Mouse (Mus musculus): ENCODE data around the gene Gjb4.
A peak's percentile ranks its signal among the peaks of the same experiment; 100 is the strongest.

Gene Gjb4

DNA sequence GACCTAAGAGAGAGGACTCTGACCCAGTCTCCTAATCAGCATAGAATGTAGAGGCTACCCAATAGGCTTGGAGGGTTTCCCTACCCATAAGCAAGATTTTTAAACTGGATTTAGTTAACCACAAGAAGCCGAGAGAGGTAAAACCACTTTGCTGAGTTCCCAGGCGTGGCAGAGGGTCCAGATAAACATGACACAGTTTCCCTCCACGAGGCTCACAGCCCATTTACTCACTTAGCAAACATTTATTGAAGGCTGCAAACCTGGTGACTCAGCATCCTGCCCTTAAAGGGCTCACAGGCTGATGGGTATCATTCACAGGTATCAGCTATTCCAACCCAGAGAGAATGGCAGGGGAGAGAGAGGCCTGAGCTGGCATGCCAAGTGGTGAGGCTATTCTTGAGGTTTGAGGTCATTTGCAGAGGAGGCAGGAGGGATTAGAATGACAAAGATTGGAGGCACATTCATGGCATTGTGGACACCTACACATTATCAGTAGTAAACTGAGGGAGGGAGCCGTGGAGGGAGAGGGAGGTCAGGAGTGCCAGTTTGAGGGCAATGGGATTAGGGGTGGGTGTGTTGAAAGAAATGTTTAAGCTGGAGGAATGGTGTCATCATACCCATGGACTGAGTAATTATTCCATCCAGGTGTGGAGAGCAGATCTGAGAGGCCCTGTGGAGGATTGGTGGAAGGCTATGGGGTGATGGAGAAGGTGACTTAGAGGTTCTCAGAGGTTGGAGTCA lies 4.2 kb downstream of the Gjb4 start:
- DNase-seq (ENCODE audit: low spot score) = no peak

GRCm38 (mm10) chr4:127345000-127345399 lies 8.9 kb downstream of the Gjb4 start:
- no peak for DNase-seq (ENCODE audit: low spot score)

DNA sequence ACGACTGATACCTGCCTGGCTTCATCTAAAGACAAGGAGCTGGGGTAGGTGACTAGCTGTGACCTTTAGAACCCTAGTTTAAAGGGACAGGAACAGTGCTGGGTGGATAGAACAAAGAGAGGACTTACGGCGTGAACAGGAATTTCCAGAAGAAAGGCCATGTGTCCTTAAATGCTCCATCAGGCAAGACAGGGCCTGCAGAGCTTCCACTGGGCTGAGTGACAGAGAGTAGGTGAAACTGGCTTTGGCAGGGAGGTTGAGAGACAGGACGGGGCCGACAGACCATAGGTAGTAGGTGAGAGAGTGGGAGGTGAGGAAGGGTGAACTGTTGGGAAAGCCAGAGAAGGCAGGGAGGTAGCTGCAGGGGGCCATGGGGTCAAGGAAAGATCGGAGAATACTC lies 12.5 kb downstream of the Gjb4 start:
- DNase-seq (ENCODE audit: low spot score) = no peak

GRCm38 (mm10) chr4:127337668-127338067 lies 16.2 kb downstream of the Gjb4 start:
- no peak for DNase-seq (ENCODE audit: low spot score)

GRCm38 (mm10) chr4:127334870-127335504 lies 18.9 kb downstream of the Gjb4 start:
- DNase-seq (ENCODE audit: low spot score) = no peak

DNA sequence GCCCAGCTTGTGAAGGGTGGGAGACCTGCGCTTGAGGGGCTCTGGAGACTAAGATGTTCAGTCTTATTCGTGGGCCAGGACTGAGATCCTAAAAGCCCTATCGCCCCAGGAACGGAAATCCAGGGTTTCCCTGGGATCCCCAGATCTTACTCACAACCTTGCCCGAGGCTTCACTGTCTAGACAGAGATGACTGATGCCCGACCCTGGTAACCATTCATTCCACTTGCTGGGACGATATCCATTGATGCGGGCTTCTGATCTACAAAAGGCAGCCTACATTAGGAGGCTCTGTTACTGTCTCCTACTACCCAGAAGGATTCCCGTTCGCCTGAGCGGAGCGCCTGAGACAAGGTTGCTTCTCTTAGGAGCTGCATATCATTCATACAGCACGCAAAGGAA lies 22.7 kb downstream of the Gjb4 start:
- DNase-seq (ENCODE audit: low spot score) = no peak

DNA sequence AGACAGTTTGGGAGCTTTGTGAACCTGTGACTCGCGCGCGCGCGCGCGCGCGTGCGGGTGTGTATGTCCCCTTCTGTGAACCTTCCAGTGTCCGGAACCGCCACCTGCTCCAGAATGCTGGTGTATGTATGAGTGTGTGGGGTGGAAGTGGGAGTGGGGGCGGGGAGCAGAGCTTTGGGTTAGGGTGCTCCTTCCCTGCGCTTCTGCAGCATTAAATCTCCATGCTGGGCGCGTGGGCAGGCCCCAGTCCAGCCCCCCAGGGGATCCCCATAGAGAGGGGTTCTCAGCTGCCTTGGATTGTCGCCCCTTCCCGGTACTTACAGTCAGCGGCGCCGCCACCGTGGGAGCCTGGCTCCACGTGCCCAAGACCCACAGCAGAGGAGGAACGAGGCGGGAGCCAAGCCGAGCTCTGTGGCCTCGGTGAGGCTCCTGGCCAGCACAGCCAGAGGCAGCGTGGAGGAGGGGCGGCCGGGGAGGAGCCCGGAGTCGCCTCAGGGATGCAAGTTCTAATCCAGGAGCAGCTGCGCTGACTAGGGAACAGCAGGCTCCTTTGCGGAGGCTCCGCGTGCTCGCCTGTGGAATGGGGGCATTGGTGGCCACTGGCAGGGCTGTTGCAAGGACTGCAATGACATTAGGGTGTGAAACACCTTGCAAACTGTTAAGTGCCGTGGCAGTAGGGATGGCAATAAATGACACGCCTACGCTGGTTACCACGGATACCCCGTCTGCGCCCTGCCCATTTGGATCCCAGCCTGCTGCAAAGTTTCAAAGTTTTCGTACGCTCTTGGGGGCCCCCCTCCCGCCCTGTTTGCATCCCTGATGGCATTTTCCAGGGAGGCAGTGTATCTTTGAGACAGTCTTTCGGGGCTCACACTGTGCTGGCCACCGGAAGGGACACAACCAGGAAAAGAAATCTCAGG lies 23.4 kb downstream of the Gjb4 start, which contains the start of gene Gjb3:
Gene Gjb3, minus strand, starts transcription at position 664 of the 920 bp plus-strand sequence.
- no peak for DNase-seq (ENCODE audit: low spot score)

DNA sequence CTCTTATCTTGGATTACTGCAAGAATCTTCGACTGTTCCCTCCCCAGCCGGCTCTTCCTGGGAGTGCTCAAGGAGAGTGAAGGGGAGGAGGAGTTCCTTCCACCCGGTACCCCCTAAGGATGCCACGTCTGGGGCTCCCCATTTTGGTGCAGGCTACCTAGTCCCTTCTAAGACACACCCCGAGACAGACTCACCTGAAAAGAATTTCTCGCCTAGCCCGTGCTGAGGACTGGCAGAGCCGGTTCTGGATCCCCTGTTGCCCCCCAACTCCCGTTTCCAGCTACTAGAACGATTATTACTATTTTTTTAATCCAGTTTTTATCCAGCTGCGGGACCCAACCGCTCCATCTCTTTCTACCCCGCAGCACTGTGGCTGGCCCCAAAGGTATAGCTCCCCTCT lies 24.1 kb downstream of the Gjb4 start:
- DNase-seq (ENCODE audit: low spot score) = no peak

DNA sequence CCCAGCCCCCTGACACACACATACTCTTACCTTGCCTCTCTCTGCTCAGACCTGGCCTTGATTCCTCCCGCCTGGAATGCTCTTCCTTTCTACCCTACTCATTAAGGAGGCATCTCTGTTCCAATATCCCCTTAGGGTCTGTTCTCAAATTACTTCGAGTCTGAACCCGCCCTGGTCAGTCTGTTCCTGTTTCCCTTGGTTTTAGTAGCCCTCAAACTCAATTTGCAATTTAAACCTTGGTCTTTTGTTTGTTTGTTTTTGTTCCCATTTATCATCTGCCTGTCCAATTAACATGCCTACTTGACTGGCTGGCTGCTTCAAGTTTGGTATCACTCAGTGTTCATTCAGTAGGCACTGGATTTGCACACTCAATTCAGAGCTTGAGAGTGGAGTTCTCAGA lies 24.8 kb downstream of the Gjb4 start:
- DNase-seq (ENCODE audit: low spot score) = no peak

DNA sequence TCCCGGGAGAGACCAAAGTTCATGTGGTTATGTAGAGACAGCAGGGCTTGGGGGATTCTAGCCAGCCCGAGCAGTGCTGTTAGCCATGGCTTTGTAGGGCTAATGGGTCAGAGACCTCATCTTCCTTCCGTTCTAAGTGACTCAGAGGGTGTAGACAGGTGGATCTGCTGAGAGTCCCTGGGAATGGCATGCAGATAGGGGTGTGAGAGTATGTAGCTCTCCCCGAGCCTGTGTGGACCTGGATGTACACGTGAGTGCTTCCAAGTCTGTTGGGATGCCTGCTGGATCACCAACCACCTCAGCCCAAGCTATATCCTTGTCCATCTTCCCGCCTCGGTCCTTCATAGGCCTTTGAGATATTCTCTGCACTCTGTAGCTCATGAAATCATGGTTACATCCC lies 25.5 kb downstream of the Gjb4 start:
- DNase-seq (ENCODE audit: low spot score) = no peak

GRCm38 (mm10) chr4:127327749-127328148 lies 26.1 kb downstream of the Gjb4 start:
- no peak for DNase-seq (ENCODE audit: low spot score)

DNA sequence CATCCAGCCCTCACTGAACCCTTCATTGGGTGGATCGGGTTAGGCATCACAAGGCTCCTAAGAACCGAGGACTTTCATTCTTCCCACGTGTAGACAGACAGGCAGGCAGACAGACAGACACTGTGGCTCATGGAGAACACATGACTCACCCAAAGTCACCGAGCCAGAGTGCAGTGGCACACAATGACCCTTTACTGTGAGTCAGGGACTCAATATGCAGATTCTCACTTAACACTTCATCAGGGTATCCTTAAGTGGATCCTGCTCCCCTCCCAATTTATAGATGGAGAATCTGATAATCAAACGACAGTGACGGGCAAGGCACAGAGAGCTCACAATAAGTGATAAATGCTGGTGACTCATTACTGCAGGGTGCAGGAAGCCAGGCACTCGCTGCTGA lies 26.6 kb downstream of the Gjb4 start:
- no peak for DNase-seq (ENCODE audit: low spot score)

DNA sequence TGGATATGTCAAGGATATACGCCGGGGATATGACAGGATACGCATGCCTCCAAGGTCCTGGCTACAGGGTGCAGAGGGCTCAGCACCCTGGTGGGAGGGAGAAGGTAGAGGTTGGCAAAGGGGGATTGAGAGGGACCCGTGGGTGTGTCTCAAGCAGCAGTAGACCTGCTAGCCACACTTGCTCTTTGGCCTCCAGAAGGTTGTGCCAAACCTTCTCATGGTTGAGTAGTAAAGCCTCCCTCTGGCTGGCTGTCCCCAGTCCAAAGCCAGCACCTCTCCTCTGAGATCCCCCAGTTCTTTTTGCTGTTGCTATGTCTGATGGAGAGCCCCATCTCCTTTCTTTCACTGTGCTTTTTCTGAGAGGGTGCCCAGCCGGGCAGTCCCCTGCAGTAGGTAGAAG lies 28.6 kb downstream of the Gjb4 start:
- no peak for DNase-seq (ENCODE audit: low spot score)

DNA sequence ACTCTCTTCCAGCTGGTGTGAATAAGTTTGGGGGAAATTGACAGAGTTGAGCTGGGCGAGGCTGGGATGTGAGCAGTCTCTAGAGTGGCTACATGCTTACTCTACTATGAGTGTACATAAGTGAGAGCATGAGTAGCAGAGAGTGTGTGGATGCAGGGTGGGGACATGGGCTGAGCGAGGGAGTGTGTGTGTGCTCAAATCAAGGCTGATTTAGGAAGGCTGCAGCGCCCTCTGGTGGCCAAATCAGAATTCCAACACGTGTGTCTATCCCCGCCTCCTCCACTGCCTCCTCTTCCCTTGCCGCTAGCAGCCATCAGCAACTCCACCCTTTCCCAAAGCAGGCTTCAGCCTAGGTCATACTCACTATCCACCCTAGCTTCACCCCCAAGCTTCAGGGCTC lies 29.1 kb downstream of the Gjb4 start:
- DNase-seq (ENCODE audit: low spot score) = peak; percentile 63

DNA sequence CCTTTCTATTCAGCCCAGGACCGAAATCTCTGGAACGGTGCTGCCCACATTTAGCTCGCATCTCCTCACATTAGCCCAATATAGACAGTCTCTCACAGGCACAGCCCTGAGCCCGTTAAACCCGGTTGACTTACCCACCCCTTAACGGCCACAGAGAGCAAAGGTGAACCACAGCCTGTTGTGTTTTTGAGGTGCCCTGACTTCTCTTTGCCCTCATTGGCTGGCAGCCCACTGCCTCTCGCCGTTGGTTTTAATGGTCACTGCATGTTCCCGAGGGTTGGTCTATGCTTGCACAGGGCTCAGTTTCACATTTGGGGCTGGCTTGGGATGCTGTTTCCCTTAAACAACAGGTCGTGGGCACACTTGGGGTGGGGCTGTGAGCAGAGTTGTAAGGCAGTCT lies 29.6 kb downstream of the Gjb4 start:
- no peak for DNase-seq (ENCODE audit: low spot score)

- no peak for DNase-seq (ENCODE audit: low spot score)
Measured at GRCm38 (mm10) chr4:127323651-127324050, 30.2 kb downstream of the Gjb4 start.

GRCm38 (mm10) chr4:127319613-127320012 lies 34.3 kb downstream of the Gjb4 start:
- peak; percentile 72 for DNase-seq (ENCODE audit: low spot score)

GRCm38 (mm10) chr4:127317143-127317542 lies 36.7 kb downstream of the Gjb4 start:
- no peak for DNase-seq (ENCODE audit: low spot score)

DNA sequence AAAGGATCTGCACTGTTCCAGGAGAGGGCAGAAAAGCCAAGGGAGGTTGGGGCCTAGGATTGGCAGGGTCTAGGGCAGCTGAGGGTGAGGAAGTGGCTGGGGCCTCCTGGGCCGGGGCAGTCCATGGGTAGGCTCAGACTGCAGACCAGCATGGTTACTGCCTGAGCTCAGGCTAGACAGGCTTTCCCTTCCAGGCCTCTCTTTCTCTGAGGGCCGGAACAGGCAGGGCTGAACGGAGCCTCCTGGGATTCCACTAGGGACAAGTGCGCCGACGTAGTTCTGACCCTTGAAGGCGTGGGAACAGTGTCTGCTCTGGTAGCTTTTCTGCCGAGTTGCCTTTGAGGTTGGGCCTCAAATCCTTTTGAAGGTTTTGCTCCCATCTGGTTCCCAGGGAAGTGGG lies 38.1 kb downstream of the Gjb4 start:
- no peak for DNase-seq (ENCODE audit: low spot score)

DNA sequence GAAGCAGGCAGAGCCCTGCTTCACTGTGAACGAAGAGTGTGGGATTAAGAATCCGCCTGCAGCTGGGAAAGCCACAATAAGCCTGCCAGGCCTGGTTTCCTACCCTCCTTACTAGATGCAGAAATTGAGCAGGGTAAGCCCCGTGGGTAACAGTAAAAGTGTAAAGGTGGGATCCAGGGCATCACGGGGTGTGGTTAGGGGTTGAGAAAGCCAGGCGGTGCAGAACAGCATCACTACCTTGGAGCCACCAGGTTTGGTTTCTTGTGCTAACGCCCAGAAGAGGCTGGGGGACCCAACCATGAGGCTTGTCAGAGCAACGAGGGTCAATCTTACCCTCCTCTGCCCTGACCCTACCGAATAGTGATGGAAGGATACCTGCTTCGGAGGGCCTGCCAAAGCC lies 39.3 kb downstream of the Gjb4 start:
- no peak for DNase-seq (ENCODE audit: low spot score)

DNA sequence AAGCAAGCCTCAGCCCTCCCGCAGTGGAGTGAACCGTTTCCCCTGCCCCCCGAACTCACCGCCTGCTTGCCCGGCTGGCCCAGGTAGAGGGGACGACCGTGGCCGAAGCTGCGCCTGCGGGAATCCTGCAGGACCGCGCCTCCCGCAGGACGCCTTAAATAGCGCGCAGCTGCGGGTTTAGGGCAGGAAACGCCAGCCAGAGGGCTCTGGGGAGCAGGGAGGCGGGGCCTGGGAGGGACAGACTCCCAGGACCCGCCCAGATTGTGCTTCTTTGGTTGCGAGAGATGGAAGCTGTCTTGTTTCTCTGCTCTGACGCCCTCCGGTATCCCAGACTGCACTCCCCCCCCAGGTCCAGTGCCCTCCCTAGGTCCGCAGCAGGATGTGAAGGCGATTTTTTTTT lies 40.0 kb downstream of the Gjb4 start, which contains the start of gene Gja4:
Gene Gja4, minus strand, starts transcription at position 179 of the 400 bp plus-strand sequence.
- peak; percentile 50 for DNase-seq (ENCODE audit: low spot score)

- no peak for DNase-seq (ENCODE audit: low spot score)
Measured at GRCm38 (mm10) chr4:127312349-127312748, 41.5 kb downstream of the Gjb4 start.

- DNase-seq (ENCODE audit: low spot score) = no peak
Measured at GRCm38 (mm10) chr4:127311561-127311960, 42.3 kb downstream of the Gjb4 start.
